Mouse (Mus musculus): Measurements from ENCODE around the gene Ehhadh. TPM values are rescaled to one million over a fixed set of nuclear protein-coding genes. Genes with fewer than 3 reads are reported as not detected.

Ehhadh gene
- polyA plus RNA-seq (2014; fragmentation: Nextera tagmentation; extraction: Ambion mirVana), result 1.5 and 2.1 TPM in 2 replicates

GRCm38 (mm10) chr16:21787516-21788353 is at the start of gene Ehhadh:
Gene Ehhadh (minus strand): TSS chr16:21787807.
- ATAC-seq (replicated peaks; ENCODE audit: low FRiP score), result peak; percentile 83
- H3K27ac ChIP-seq (ENCODE audit: low read depth, low read length), result no peak within 1 kb of the TSS
- peak; percentile 68 for DNase-seq (ENCODE audit: low spot score)

GRCm38 (mm10) chr16:21836311-21837072 is 48.9 kb upstream of the Ehhadh start:
- 70% methylated on average over 7 of the region's 7 CpGs for WGBS
- Histone ChIP-seq H3K4me3 (ENCODE audit: low read depth, low read length) (no peak overlapping the region), H3K27me3 (ENCODE audit: control insufficient read depth, insufficient read depth, low read length) (no peaks in the 10 kb centered on the region), H3K4me2 (ENCODE audit: low read depth, low read length, severe bottlenecking) (no peak overlapping the region), H3K27ac (ENCODE audit: low read depth, low read length) (no peak overlapping the region), H3K9ac (ENCODE audit: low read length) (no peak overlapping the region), H3K4me1 (replicated peaks; ENCODE audit: control insufficient read depth, insufficient read depth, low read length) (no peaks in the 10 kb centered on the region), H3K36me3 (ENCODE audit: control insufficient read depth, insufficient read depth, low read length) (no peaks in the 10 kb centered on the region), H3K9me3 (ENCODE audit: control insufficient read depth, low read length) (no peaks in the 10 kb centered on the region)
- ATAC-seq (replicated peaks; ENCODE audit: low FRiP score) (no peak), DNase-seq (ENCODE audit: low spot score) (no peak)

More at GRCm38 (mm10) chr16:21787516-21788353, at the start of gene Ehhadh:
- H3K4me3 ChIP-seq (ENCODE audit: low read depth, low read length), result peak within 1 kb of the TSS; percentile 35
- H3K9me3 ChIP-seq (ENCODE audit: control insufficient read depth, low read length), result no peaks in the 10 kb centered on the region
- peak within 1 kb of the TSS; percentile 55 for H3K9ac ChIP-seq (ENCODE audit: low read length)
- 7% methylated on average over 27 of the region's 28 CpGs for WGBS
- no peaks in the 10 kb centered on the region for H3K36me3 ChIP-seq (ENCODE audit: control insufficient read depth, insufficient read depth, low read length)
- peak within 1 kb of the TSS; percentile 65 for H3K4me2 ChIP-seq (ENCODE audit: low read depth, low read length, severe bottlenecking)
- no peaks in the 10 kb centered on the region for H3K27me3 ChIP-seq (ENCODE audit: control insufficient read depth, insufficient read depth, low read length)
- H3K4me1 ChIP-seq (replicated peaks; ENCODE audit: control insufficient read depth, insufficient read depth, low read length), result peaks cover 5% of the 10 kb centered on the region; the same call in 1 of the 2 replicates

- Histone ChIP-seq H3K4me3 (ENCODE audit: low read depth, low read length) (no peak overlapping the region), H3K4me2 (ENCODE audit: low read depth, low read length, severe bottlenecking) (no peak overlapping the region), H3K27me3 (ENCODE audit: control insufficient read depth, insufficient read depth, low read length) (no peaks in the 10 kb centered on the region), H3K27ac (ENCODE audit: low read depth, low read length) (no peak overlapping the region), H3K9ac (ENCODE audit: low read length) (no peak overlapping the region), H3K36me3 (ENCODE audit: control insufficient read depth, insufficient read depth, low read length) (no peaks in the 10 kb centered on the region), H3K4me1 (replicated peaks; ENCODE audit: control insufficient read depth, insufficient read depth, low read length) (no peaks in the 10 kb centered on the region), H3K9me3 (ENCODE audit: control insufficient read depth, low read length) (no peaks in the 10 kb centered on the region)
- WGBS, result 51% methylated on average over 7 of the region's 7 CpGs
- DNase-seq (ENCODE audit: low spot score), result no peak
- ATAC-seq (replicated peaks; ENCODE audit: low FRiP score), result no peak
Measured at GRCm38 (mm10) chr16:21835584-21835931, 48.0 kb upstream of the Ehhadh start.

GRCm38 (mm10) chr16:21834866-21835583 is 47.4 kb upstream of the Ehhadh start:
- no peak overlapping the region for H3K27ac ChIP-seq (ENCODE audit: low read depth, low read length)
- H3K9me3 ChIP-seq (ENCODE audit: control insufficient read depth, low read length), result no peaks in the 10 kb centered on the region
- H3K36me3 ChIP-seq (ENCODE audit: control insufficient read depth, insufficient read depth, low read length), result no peaks in the 10 kb centered on the region
- DNase-seq (ENCODE audit: low spot score) (no peak), ATAC-seq (replicated peaks; ENCODE audit: low FRiP score) (no peak)
- no peaks in the 10 kb centered on the region for H3K4me1 ChIP-seq (replicated peaks; ENCODE audit: control insufficient read depth, insufficient read depth, low read length)
- no peak overlapping the region for H3K4me3 ChIP-seq (ENCODE audit: low read depth, low read length)
- H3K9ac ChIP-seq (ENCODE audit: low read length), result no peak overlapping the region
- H3K4me2 ChIP-seq (ENCODE audit: low read depth, low read length, severe bottlenecking), result no peak overlapping the region
- WGBS, result 89% methylated on average over 8 of the region's 8 CpGs
- no peaks in the 10 kb centered on the region for H3K27me3 ChIP-seq (ENCODE audit: control insufficient read depth, insufficient read depth, low read length)

GRCm38 (mm10) chr16:21833970-21834369 is 46.4 kb upstream of the Ehhadh start:
- no peak overlapping the region for H3K4me2 ChIP-seq (ENCODE audit: low read depth, low read length, severe bottlenecking)
- H3K9ac ChIP-seq (ENCODE audit: low read length), result no peak overlapping the region
- no peaks in the 10 kb centered on the region; the same call in 1 of the 2 replicates for H3K4me1 ChIP-seq (replicated peaks; ENCODE audit: control insufficient read depth, insufficient read depth, low read length)
- H3K27me3 ChIP-seq (ENCODE audit: control insufficient read depth, insufficient read depth, low read length), result no peaks in the 10 kb centered on the region
- H3K27ac ChIP-seq (ENCODE audit: low read depth, low read length), result no peak overlapping the region
- no peaks in the 10 kb centered on the region for H3K9me3 ChIP-seq (ENCODE audit: control insufficient read depth, low read length)
- ATAC-seq (replicated peaks; ENCODE audit: low FRiP score), result no peak
- no peak overlapping the region for H3K4me3 ChIP-seq (ENCODE audit: low read depth, low read length)
- 76% methylated on average over 10 of the region's 10 CpGs for WGBS
- H3K36me3 ChIP-seq (ENCODE audit: control insufficient read depth, insufficient read depth, low read length), result no peaks in the 10 kb centered on the region
- DNase-seq (ENCODE audit: low spot score), result no peak

GRCm38 (mm10) chr16:21833469-21833868 is 45.9 kb upstream of the Ehhadh start:
- 68% methylated on average over 1 of the region's 1 CpGs for WGBS
- no peak for DNase-seq (ENCODE audit: low spot score)
- H3K36me3 ChIP-seq (ENCODE audit: control insufficient read depth, insufficient read depth, low read length), result no peaks in the 10 kb centered on the region
- no peak overlapping the region for H3K27ac ChIP-seq (ENCODE audit: low read depth, low read length)
- no peak overlapping the region for H3K4me2 ChIP-seq (ENCODE audit: low read depth, low read length, severe bottlenecking)
- no peak for ATAC-seq (replicated peaks; ENCODE audit: low FRiP score)
- H3K4me3 ChIP-seq (ENCODE audit: low read depth, low read length), result no peak overlapping the region
- H3K9me3 ChIP-seq (ENCODE audit: control insufficient read depth, low read length), result no peaks in the 10 kb centered on the region
- no peaks in the 10 kb centered on the region for H3K27me3 ChIP-seq (ENCODE audit: control insufficient read depth, insufficient read depth, low read length)
- H3K4me1 ChIP-seq (replicated peaks; ENCODE audit: control insufficient read depth, insufficient read depth, low read length), result no peaks in the 10 kb centered on the region; the same call in 1 of the 2 replicates
- H3K9ac ChIP-seq (ENCODE audit: low read length), result no peak overlapping the region

- Histone ChIP-seq H3K4me3 (ENCODE audit: low read depth, low read length) (no peak overlapping the region), H3K9me3 (ENCODE audit: control insufficient read depth, low read length) (no peaks in the 10 kb centered on the region), H3K9ac (ENCODE audit: low read length) (no peak overlapping the region), H3K27ac (ENCODE audit: low read depth, low read length) (no peak overlapping the region), H3K27me3 (ENCODE audit: control insufficient read depth, insufficient read depth, low read length) (no peaks in the 10 kb centered on the region), H3K4me2 (ENCODE audit: low read depth, low read length, severe bottlenecking) (no peak overlapping the region), H3K36me3 (ENCODE audit: control insufficient read depth, insufficient read depth, low read length) (no peaks in the 10 kb centered on the region), H3K4me1 (replicated peaks; ENCODE audit: control insufficient read depth, insufficient read depth, low read length) (no peaks in the 10 kb centered on the region; the same call in 1 of the 2 replicates)
- no peak for DNase-seq (ENCODE audit: low spot score)
- 84% methylated on average over 5 of the region's 5 CpGs for WGBS
- ATAC-seq (replicated peaks; ENCODE audit: low FRiP score), result no peak
Measured at GRCm38 (mm10) chr16:21831764-21832163, 44.2 kb upstream of the Ehhadh start.

- DNase-seq (ENCODE audit: low spot score) (no peak), ATAC-seq (replicated peaks; ENCODE audit: low FRiP score) (no peak)
- Histone ChIP-seq H3K9me3 (ENCODE audit: control insufficient read depth, low read length) (no peaks in the 10 kb centered on the region), H3K36me3 (ENCODE audit: control insufficient read depth, insufficient read depth, low read length) (no peaks in the 10 kb centered on the region), H3K27ac (ENCODE audit: low read depth, low read length) (no peak overlapping the region), H3K4me2 (ENCODE audit: low read depth, low read length, severe bottlenecking) (no peak overlapping the region), H3K4me3 (ENCODE audit: low read depth, low read length) (no peak overlapping the region), H3K9ac (ENCODE audit: low read length) (no peak overlapping the region), H3K4me1 (replicated peaks; ENCODE audit: control insufficient read depth, insufficient read depth, low read length) (no peaks in the 10 kb centered on the region; the same call in 1 of the 2 replicates), H3K27me3 (ENCODE audit: control insufficient read depth, insufficient read depth, low read length) (no peaks in the 10 kb centered on the region)
- 73% methylated on average over 6 of the region's 6 CpGs for WGBS
Measured at GRCm38 (mm10) chr16:21830784-21831183, 43.2 kb upstream of the Ehhadh start.

Measured in forebrain, embryonic 11.5 days (tissue).